Mouse (Mus musculus): Measurements from ENCODE around the gene Slc22a23. TPM values are rescaled to one million over a fixed set of nuclear protein-coding genes. Genes with fewer than 3 reads are reported as not detected.

Slc22a23 gene
- polyA plus RNA-seq, 1 experiment from 2014 or later, result 8.2 TPM

GRCm38 (mm10) chr13:34130226-34130731, 214.7 kb downstream of the Slc22a23 start, which contains the start of gene Tubb2b:
Gene Tubb2b, minus strand, starts transcription at chr13:34130466.
- Histone ChIP-seq H3K27me3 (ENCODE audit: control insufficient read depth, insufficient read depth, low read depth, low read length) (peaks cover 60% of the 10 kb centered on the region), H3K9ac (ENCODE audit: low read depth, low read length) (peak within 1 kb of the TSS; percentile 34), H3K4me3 (ENCODE audit: low read depth, low read length) (peak within 1 kb of the TSS; percentile 57), H3K36me3 (ENCODE audit: control insufficient read depth, insufficient read depth) (no peaks in the 10 kb centered on the region), H3K27ac (ENCODE audit: low read length) (no peak within 1 kb of the TSS), H3K9me3 (replicated peaks; ENCODE audit: control insufficient read depth, low read length) (no peaks in the 10 kb centered on the region), H3K4me2 (ENCODE audit: low read depth, low read length) (peak within 1 kb of the TSS; percentile 77), H3K4me1 (ENCODE audit: control insufficient read depth, low read depth, low read length) (peaks cover 22% of the 10 kb centered on the region)
- WGBS (ENCODE audit: insufficient replicate concordance), result under 1% methylated on average over 26 of the region's 26 CpGs
- ATAC-seq (ENCODE audit: low read depth), result peak; percentile 54

GRCm38 (mm10) chr13:34129485-34130225, 215.3 kb downstream of the Slc22a23 start:
- H3K9ac ChIP-seq (ENCODE audit: low read depth, low read length), result peak overlapping the region; percentile 34
- ATAC-seq (ENCODE audit: low read depth), result no peak
- peaks cover 22% of the 10 kb centered on the region for H3K4me1 ChIP-seq (ENCODE audit: control insufficient read depth, low read depth, low read length)
- no peak overlapping the region for H3K27ac ChIP-seq (ENCODE audit: low read length)
- 1% methylated on average over 30 of the region's 31 CpGs for WGBS (ENCODE audit: insufficient replicate concordance)
- peak overlapping the region; percentile 77 for H3K4me2 ChIP-seq (ENCODE audit: low read depth, low read length)
- peaks cover 57% of the 10 kb centered on the region for H3K27me3 ChIP-seq (ENCODE audit: control insufficient read depth, insufficient read depth, low read depth, low read length)
- H3K9me3 ChIP-seq (replicated peaks; ENCODE audit: control insufficient read depth, low read length), result no peaks in the 10 kb centered on the region
- no peaks in the 10 kb centered on the region for H3K36me3 ChIP-seq (ENCODE audit: control insufficient read depth, insufficient read depth)
- H3K4me3 ChIP-seq (ENCODE audit: low read depth, low read length), result peak overlapping the region; percentile 57

Other genes with a start within 250 kb of the Slc22a23 start
- gene Tubb2b, start 214.7 kb downstream of the Slc22a23 start, polyA plus RNA-seq (2015; fragmentation: Nextera tagmentation; extraction: Ambion mirVana), result 0.68 and 1.0 TPM in 2 replicates
- 27.1 and 27.4 TPM in 2 replicates for gene Psmg4, start 182.2 kb downstream of the Slc22a23 start, polyA plus RNA-seq (2015; fragmentation: Nextera tagmentation; extraction: Ambion mirVana)

Data from liver, embryonic 16.5 days (tissue).